7 mouse cellular contexts compared by ENCODE assay signal in the genomic region with DNA sequence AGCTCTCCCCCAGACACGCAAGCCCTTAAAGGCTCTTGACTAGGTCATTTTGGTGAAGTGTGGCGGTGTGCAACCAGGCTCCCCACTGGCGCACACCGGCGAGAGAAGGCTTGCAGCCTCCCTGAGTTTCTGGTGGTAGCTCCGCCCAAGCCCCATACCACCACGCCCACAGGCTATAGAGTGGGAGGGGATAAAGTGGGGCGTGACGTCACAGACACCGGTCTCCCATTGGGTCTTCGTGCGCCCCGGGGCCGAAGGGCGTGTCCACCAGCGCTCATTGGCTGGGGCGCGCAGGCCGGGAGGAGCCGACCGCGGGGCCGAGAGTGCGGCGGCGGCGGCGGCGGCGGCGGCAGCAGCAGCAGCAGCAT. TPM values are rescaled to one million over a fixed set of nuclear protein-coding genes. Genes with fewer than 3 reads are reported as not detected.
DNase-seq lines count a peak whose midpoint lies in the region; ATAC-seq lines count a peak whose summit lies in the region.

Habp4 (plus strand) TSS at position 277 of the 368 bp plus-strand sequence.

- WGBS in embryonic facial prominence, embryonic 11.5 days = 0% methylated on average over 19 of the region's 31 CpGs
- WGBS in limb, embryonic 10.5 days = under 1% methylated on average over 29 of the region's 31 CpGs
- WGBS in midbrain, embryonic 13.5 days = 0% methylated on average over 15 of the region's 31 CpGs

- H3K4me2 ChIP-seq in embryonic facial prominence, embryonic 11.5 days (ENCODE audit: low read depth, low read length) = peak within 1 kb of the TSS; percentile 98
- peak within 1 kb of the TSS; percentile 95 for H3K4me2 ChIP-seq in midbrain, embryonic 13.5 days (replicated peaks)

- H3K27me3 ChIP-seq in embryonic facial prominence, embryonic 11.5 days (ENCODE audit: control insufficient read depth, insufficient read depth, low read length) = no peaks in the 10 kb centered on the region
- H3K27me3 ChIP-seq in limb, embryonic 10.5 days (ENCODE audit: low read depth, poor library complexity, severe bottlenecking) = peaks cover 19% of the 10 kb centered on the region
- H3K27me3 ChIP-seq in midbrain, embryonic 13.5 days = peaks cover 17% of the 10 kb centered on the region

- peak within 1 kb of the TSS; percentile 87 for H3K9ac ChIP-seq in embryonic facial prominence, embryonic 11.5 days (replicated peaks; ENCODE audit: low read length)
- peak within 1 kb of the TSS; percentile 92 for H3K9ac ChIP-seq in midbrain, embryonic 13.5 days (replicated peaks)

- H3K4me3 ChIP-seq in embryonic facial prominence, embryonic 11.5 days (ENCODE audit: low read depth, low read length) = peak within 1 kb of the TSS; percentile 78
- peak within 1 kb of the TSS; percentile 85 for H3K4me3 ChIP-seq in limb, embryonic 10.5 days
- H3K4me3 ChIP-seq in midbrain, embryonic 13.5 days (replicated peaks) = peak within 1 kb of the TSS; percentile 80

- peak; percentile 99 for ATAC-seq in embryonic facial prominence, embryonic 11.5 days (replicated peaks; ENCODE audit: insufficient number of reproducible peaks, low FRiP score, low TSS enrichment, low read depth)
- ATAC-seq in granulocyte monocyte progenitor cell, adult 5-6 weeks (replicated peaks; ENCODE audit: poor library complexity, severe bottlenecking) = peak; percentile 98
- peak; percentile 98 for ATAC-seq in midbrain, embryonic 13.5 days

- DNase-seq in adrenal gland, postnatal 14 days = peak; percentile 99
- peak; percentile 99 for DNase-seq in embryonic facial prominence, embryonic 11.5 days (ENCODE audit: low spot score)
- peak; percentile 98 for DNase-seq in kidney, adult 11 months
- DNase-seq in limb, embryonic 10.5 days (ENCODE audit: low spot score) = peak; percentile 97
- peak; percentile 97 for DNase-seq in spleen, adult 12 weeks (ENCODE audit: low spot score)

- H3K36me3 ChIP-seq in embryonic facial prominence, embryonic 11.5 days (replicated peaks; ENCODE audit: control insufficient read depth, insufficient read depth, low read depth, low read length) = no peaks in the 10 kb centered on the region
- H3K36me3 ChIP-seq in limb, embryonic 10.5 days = peaks cover 10% of the 10 kb centered on the region
- peaks cover 6% of the 10 kb centered on the region for H3K36me3 ChIP-seq in midbrain, embryonic 13.5 days

- no peaks in the 10 kb centered on the region for H3K9me3 ChIP-seq in embryonic facial prominence, embryonic 11.5 days (replicated peaks; ENCODE audit: control insufficient read depth, low read length)
- no peaks in the 10 kb centered on the region for H3K9me3 ChIP-seq in limb, embryonic 10.5 days (replicated peaks)
- H3K9me3 ChIP-seq in midbrain, embryonic 13.5 days = 0 out of 2 replicates have a peak, but pooled peaks cover 3% of the 10 kb centered on the region

- 0 out of 2 replicates have a peak within 1 kb of the TSS, but pooled peaks have one; percentile 65 for H3K27ac ChIP-seq in embryonic facial prominence, embryonic 11.5 days (replicated peaks; ENCODE audit: low read depth, low read length)
- peak within 1 kb of the TSS; percentile 90 for H3K27ac ChIP-seq in limb, embryonic 10.5 days
- H3K27ac ChIP-seq in midbrain, embryonic 13.5 days = peak within 1 kb of the TSS; percentile 84

- no peaks in the 10 kb centered on the region for H3K4me1 ChIP-seq in embryonic facial prominence, embryonic 11.5 days (ENCODE audit: control insufficient read depth, insufficient read depth, low read length)
- H3K4me1 ChIP-seq in limb, embryonic 10.5 days = peaks cover 23% of the 10 kb centered on the region
- H3K4me1 ChIP-seq in midbrain, embryonic 13.5 days (replicated peaks) = peaks cover 13% of the 10 kb centered on the region

RNA-seq across cellular contexts. Expression of gene Habp4, which starts in this region (rescaled TPM):
- total RNA-seq in adrenal gland, postnatal 14 days (2021) = 24.6 and 28.6 TPM in 2 replicates
- polyA plus RNA-seq in embryonic facial prominence, embryonic 11.5 days (2014; fragmentation: Nextera tagmentation; extraction: Ambion mirVana) = 26.0 and 26.2 TPM in 2 replicates
- total RNA-seq in granulocyte monocyte progenitor cell, adult 5-6 weeks (2014; fragmentation: Nextera tagmentation) = 6.7 and 7.5 TPM in 2 replicates
- total RNA-seq in granulocyte monocyte progenitor cell, adult 5-6 weeks (2017) = 1.7 and 7.7 TPM in 2 replicates
- polyA plus RNA-seq in limb, embryonic 10.5 days (2016; fragmentation: Nextera tagmentation; extraction: Ambion mirVana) = 14.5 and 18.4 TPM in 2 replicates
- polyA plus RNA-seq in midbrain, embryonic 13.5 days (2015; fragmentation: Nextera tagmentation; extraction: Ambion mirVana) = 19.7 and 25.1 TPM in 2 replicates

Comparison
In these comparisons a context has a peak if more than half of its experiments do, and no peak if none do; other contexts are left out.
1. Peak in every context shown above with its lines: DNase-seq, ATAC-seq, H3K4me3 ChIP-seq and H3K27ac ChIP-seq.